Comparison of ENCODE assay signal across 8 mouse cellular contexts in the genomic region with DNA sequence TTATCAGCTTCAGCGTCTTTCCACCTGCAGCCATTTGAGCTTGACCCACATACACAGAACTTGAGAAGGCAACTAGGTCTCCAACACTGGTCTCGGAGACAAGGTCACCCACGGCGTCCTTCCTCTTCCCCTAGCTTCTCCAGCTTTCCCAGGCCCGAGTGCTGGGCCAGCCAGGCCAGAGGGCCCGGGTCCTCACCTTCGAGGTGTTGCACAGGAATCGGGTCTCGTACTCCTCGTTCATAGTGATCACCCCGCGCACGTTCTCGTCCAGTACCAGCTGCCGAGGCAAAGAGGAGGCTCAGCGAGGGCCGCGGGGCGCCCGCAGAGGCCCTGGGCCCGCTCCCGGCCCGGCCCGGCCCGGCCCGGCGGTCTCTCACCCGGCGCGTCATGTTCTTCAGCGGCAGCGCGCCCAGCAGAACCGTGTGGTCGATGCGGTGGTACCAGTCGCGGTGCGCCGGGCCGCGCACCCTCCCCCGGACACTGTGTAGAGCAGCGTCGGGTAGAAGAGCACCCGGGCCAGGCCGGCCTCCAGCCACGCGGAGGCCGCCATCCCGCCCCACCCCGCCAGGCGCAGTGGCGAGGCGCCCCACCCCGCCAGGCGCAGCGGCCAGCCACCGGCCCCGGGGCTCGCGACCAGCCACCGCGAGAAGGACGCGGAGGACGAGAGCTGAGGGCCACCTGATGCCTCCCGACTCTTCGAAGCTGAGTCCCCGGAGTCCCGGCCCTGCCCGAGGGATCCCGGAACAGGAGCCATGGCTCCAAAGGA. TPM values are rescaled to one million over a fixed set of nuclear protein-coding genes. Genes with fewer than 3 reads are reported as not detected.
DNase-seq lines count a peak whose midpoint lies in the region; ATAC-seq and TF ChIP-seq lines count a peak whose summit lies in the region.

No protein-coding gene starts in this region.

- H3K9me3 ChIP-seq in E14TG2a.4 (ENCODE audit: low read length) = no peaks in the 10 kb centered on the region
- no peaks in the 10 kb centered on the region for H3K9me3 ChIP-seq in forebrain, embryonic 11.5 days (ENCODE audit: control insufficient read depth, low read length)
- H3K9me3 ChIP-seq in heart, embryonic 16.5 days (replicated peaks; ENCODE audit: control insufficient read depth, low read length) = no peaks in the 10 kb centered on the region
- H3K9me3 ChIP-seq in lung, embryonic 15.5 days = no peaks in the 10 kb centered on the region

- H3K36me3 ChIP-seq in E14TG2a.4 (ENCODE audit: insufficient read depth, low read length) = peaks cover 26% of the 10 kb centered on the region
- no peaks in the 10 kb centered on the region; the same call in 1 of the 2 replicates for H3K36me3 ChIP-seq in forebrain, embryonic 11.5 days (ENCODE audit: control insufficient read depth, insufficient read depth, low read length)
- H3K36me3 ChIP-seq in heart, embryonic 16.5 days (ENCODE audit: control insufficient read depth, insufficient read depth) = 0 out of 2 replicates have a peak, but pooled peaks cover 4% of the 10 kb centered on the region
- H3K36me3 ChIP-seq in lung, embryonic 15.5 days = peaks cover 12% of the 10 kb centered on the region
- H3K36me3 ChIP-seq in thymus, adult 2 months (ENCODE audit: control insufficient read depth, insufficient read depth, low read length) = peaks cover 4% of the 10 kb centered on the region; the same call in 1 of the 2 replicates

- peak overlapping the region; percentile 55 for H3K27ac ChIP-seq in forebrain, embryonic 11.5 days (ENCODE audit: low read depth, low read length)
- peak overlapping the region; percentile 98 for H3K27ac ChIP-seq in heart, embryonic 16.5 days (ENCODE audit: low read length)
- peak overlapping the region; percentile 90 for H3K27ac ChIP-seq in lung, embryonic 15.5 days
- peak overlapping the region; percentile 6; the same call in 1 of the 2 replicates for H3K27ac ChIP-seq in thymus, adult 2 months (ENCODE audit: control insufficient read depth, insufficient read depth, low read length)

- H3K4me3 ChIP-seq in E14TG2a.4 (replicated peaks; ENCODE audit: low read length) = peak overlapping the region; percentile 83
- H3K4me3 ChIP-seq in forebrain, embryonic 11.5 days (ENCODE audit: low read depth, low read length) = peak overlapping the region; percentile 60
- H3K4me3 ChIP-seq in heart, embryonic 16.5 days (ENCODE audit: low read length) = peak overlapping the region; percentile 74
- peak overlapping the region; percentile 64 for H3K4me3 ChIP-seq in lung, embryonic 15.5 days
- H3K4me3 ChIP-seq in thymus, adult 2 months (ENCODE audit: control insufficient read depth, insufficient read depth, low read length) = peak overlapping the region; percentile 99

- H3K4me1 ChIP-seq in E14TG2a.4 (replicated peaks; ENCODE audit: low read depth, low read length) = peaks cover 24% of the 10 kb centered on the region
- H3K4me1 ChIP-seq in forebrain, embryonic 11.5 days (replicated peaks; ENCODE audit: control insufficient read depth, insufficient read depth, low read length) = peaks cover 2% of the 10 kb centered on the region; the same call in 1 of the 2 replicates
- peaks cover 26% of the 10 kb centered on the region for H3K4me1 ChIP-seq in heart, embryonic 16.5 days (ENCODE audit: control insufficient read depth, insufficient read depth, low read length)
- peaks cover 23% of the 10 kb centered on the region for H3K4me1 ChIP-seq in lung, embryonic 15.5 days
- H3K4me1 ChIP-seq in thymus, adult 2 months (replicated peaks; ENCODE audit: control insufficient read depth, insufficient read depth, low read length) = peaks cover 13% of the 10 kb centered on the region

- peak; percentile 37 for DNase-seq in c-Kit-positive CD71-positive TER-119-negative erythroid progenitor cells, embryonic 14.5 days (ENCODE audit: low read depth)
- DNase-seq in forebrain, embryonic 11.5 days (ENCODE audit: low spot score) = peak; percentile 86
- peak; percentile 65 to 89 for DNase-seq in kidney, postnatal 25 days
- DNase-seq in thymus, adult 2 months = peak; percentile 47

- H3K9ac ChIP-seq in forebrain, embryonic 11.5 days (ENCODE audit: low read length) = peak overlapping the region; percentile 96
- H3K9ac ChIP-seq in heart, embryonic 16.5 days (ENCODE audit: low read length) = peak overlapping the region; percentile 96
- H3K9ac ChIP-seq in lung, embryonic 15.5 days = peak overlapping the region; percentile 83

- 0 out of 2 replicates have a peak, but pooled peaks cover 4% of the 10 kb centered on the region for H3K27me3 ChIP-seq in E14TG2a.4 (ENCODE audit: insufficient read depth, low read length)
- no peaks in the 10 kb centered on the region for H3K27me3 ChIP-seq in forebrain, embryonic 11.5 days (ENCODE audit: control insufficient read depth, insufficient read depth, low read length)
- no peaks in the 10 kb centered on the region for H3K27me3 ChIP-seq in heart, embryonic 16.5 days (ENCODE audit: control insufficient read depth, insufficient read depth, low read length)
- H3K27me3 ChIP-seq in lung, embryonic 15.5 days = no peaks in the 10 kb centered on the region
- no peaks in the 10 kb centered on the region for H3K27me3 ChIP-seq in thymus, adult 2 months (ENCODE audit: control insufficient read depth, insufficient read depth, low read length)

- no peak for TF ChIP-seq POLR2A in thymus, adult 2 months (IDR thresholded peaks at IDR 0.05; ENCODE audit: control insufficient read depth, extremely low read depth, insufficient read depth, low read length, poor library complexity)

- peak overlapping the region; percentile 70 for H3K4me2 ChIP-seq in forebrain, embryonic 11.5 days (ENCODE audit: low read depth, low read length, severe bottlenecking)
- H3K4me2 ChIP-seq in heart, embryonic 16.5 days (ENCODE audit: low read depth, low read length) = peak overlapping the region; percentile 86
- H3K4me2 ChIP-seq in lung, embryonic 15.5 days = peak overlapping the region; percentile 74

- WGBS in forebrain, embryonic 11.5 days = under 1% methylated on average over 69 of the region's 73 CpGs
- under 1% methylated on average over 73 of the region's 73 CpGs for WGBS in heart, embryonic 16.5 days
- under 1% methylated on average over 66 of the region's 73 CpGs for WGBS in lung, embryonic 15.5 days
- WGBS in thymus, adult 2 months = 2% methylated on average over 60 of the region's 73 CpGs

- TF ChIP-seq CTCF in E14TG2a.4 (conservative IDR thresholded peaks at IDR 0.05; ENCODE audit: low read length) = no peak
- peak; percentile 59; the same call in 1 of the 2 replicates for TF ChIP-seq CTCF in thymus, adult 2 months (IDR thresholded peaks at IDR 0.05; ENCODE audit: borderline replicate concordance, control insufficient read depth, extremely low read depth, insufficient read depth, low read length, poor library complexity)

- peak; percentile 88 for ATAC-seq in forebrain, embryonic 11.5 days (replicated peaks; ENCODE audit: low FRiP score)
- ATAC-seq in heart, embryonic 16.5 days (replicated peaks; ENCODE audit: extremely low read depth, insufficient read depth, low FRiP score) = peak; percentile 82
- peak; percentile 90 for ATAC-seq in lung, embryonic 15.5 days (ENCODE audit: borderline replicate concordance, extremely low read depth, low FRiP score, low TSS enrichment)
- ATAC-seq in neutrophil, adult 5-6 weeks (ENCODE audit: extremely low read depth, insufficient number of reproducible peaks, low FRiP score, poor library complexity, severe bottlenecking) = peak; percentile 61

RNA-seq across cellular contexts. Expression of a gene that starts 12.8 kb away (rescaled TPM):
- 190 and 204 TPM in 2 replicates for polyA plus RNA-seq in forebrain, embryonic 11.5 days (2014; fragmentation: Nextera tagmentation; extraction: Ambion mirVana)
- 414 and 420 TPM in 2 replicates for polyA plus RNA-seq in heart, embryonic 16.5 days (2015; fragmentation: Nextera tagmentation; extraction: Ambion mirVana)
- 199 and 207 TPM in 2 replicates for polyA plus RNA-seq in lung, embryonic 15.5 days (2015; fragmentation: Nextera tagmentation; extraction: Ambion mirVana)
- 66.7 and 76.9 TPM in 2 replicates for total RNA-seq in neutrophil, adult 5-6 weeks (2017)
- polyA plus RNA-seq in thymus, adult 2 months (2012; rRNA removed) = 133 and 163 TPM in 2 replicates

RNA-seq across cellular contexts. Expression of a gene that starts 12.9 kb away (rescaled TPM):
- 48.0 and 56.0 TPM in 2 replicates for polyA plus RNA-seq in forebrain, embryonic 11.5 days (2014; fragmentation: Nextera tagmentation; extraction: Ambion mirVana)
- polyA plus RNA-seq in heart, embryonic 16.5 days (2015; fragmentation: Nextera tagmentation; extraction: Ambion mirVana) = 27.8 and 29.1 TPM in 2 replicates
- 36.8 and 37.8 TPM in 2 replicates for polyA plus RNA-seq in lung, embryonic 15.5 days (2015; fragmentation: Nextera tagmentation; extraction: Ambion mirVana)
- total RNA-seq in neutrophil, adult 5-6 weeks (2017) = 16.3 and 16.5 TPM in 2 replicates
- 26.9 and 29.1 TPM in 2 replicates for polyA plus RNA-seq in thymus, adult 2 months (2012; rRNA removed)

RNA-seq across cellular contexts. Expression of a gene that starts 22.8 kb away (rescaled TPM):
- 119 TPM in 2 replicates for polyA plus RNA-seq in forebrain, embryonic 11.5 days (2014; fragmentation: Nextera tagmentation; extraction: Ambion mirVana)
- 100 and 108 TPM in 2 replicates for polyA plus RNA-seq in heart, embryonic 16.5 days (2015; fragmentation: Nextera tagmentation; extraction: Ambion mirVana)
- polyA plus RNA-seq in lung, embryonic 15.5 days (2015; fragmentation: Nextera tagmentation; extraction: Ambion mirVana) = 80.7 and 81.8 TPM in 2 replicates
- total RNA-seq in neutrophil, adult 5-6 weeks (2017) = 41.1 and 53.0 TPM in 2 replicates
- polyA plus RNA-seq in thymus, adult 2 months (2012; rRNA removed) = 92.7 and 96.2 TPM in 2 replicates

RNA-seq across cellular contexts. Expression of a gene that starts 31.8 kb away (rescaled TPM):
- 11.3 and 15.6 TPM in 2 replicates for polyA plus RNA-seq in forebrain, embryonic 11.5 days (2014; fragmentation: Nextera tagmentation; extraction: Ambion mirVana)
- polyA plus RNA-seq in heart, embryonic 16.5 days (2015; fragmentation: Nextera tagmentation; extraction: Ambion mirVana) = 10.8 and 11.2 TPM in 2 replicates
- polyA plus RNA-seq in lung, embryonic 15.5 days (2015; fragmentation: Nextera tagmentation; extraction: Ambion mirVana) = 4.0 TPM in 2 replicates
- total RNA-seq in neutrophil, adult 5-6 weeks (2017) = not detected in 2 replicates
- 2.5 and 4.9 TPM in 2 replicates for polyA plus RNA-seq in thymus, adult 2 months (2012; rRNA removed)

Comparison
In these comparisons a context has a peak if more than half of its experiments do, and no peak if none do; other contexts are left out.
1. Peak in every context shown above with its lines: DNase-seq, ATAC-seq, H3K4me3 ChIP-seq and H3K27ac ChIP-seq.
2. H3K27ac ChIP-seq: peak in every context shown above with its lines; median percentile 98 in heart, embryonic 16.5 days; 90 in lung, embryonic 15.5 days; 55 in forebrain, embryonic 11.5 days; 6 in thymus, adult 2 months.